Mouse (Mus musculus) left cerebral cortex, postnatal 36 days (tissue): ENCODE data around the gene 1700001C19Rik. TPM values are rescaled to one million over a fixed set of nuclear protein-coding genes. Genes with fewer than 3 reads are reported as not detected.

Source experiments
- DNase-seq, 2 experiments: peaks; one replicate each; pipeline ENCODE4 v3.0.0; 2021 to 2022; ENCODE audit warnings: low spot score in 2 of 2, mixed read lengths in 1 of 2
- intact Hi-C: fragments of 180-260 bp; cut with DNase I; formaldehyde crosslinking; loops from one replicate; pipeline ENCODE4 v1.15.1; 2025
- total RNA-seq, 2 experiments: library from RNA; stranded (reverse); gene quantifications; 2 replicates each; pipeline ENCODE4 v1.2.3; 2021

1700001C19Rik gene
- total RNA-seq, result not detected

DNA sequence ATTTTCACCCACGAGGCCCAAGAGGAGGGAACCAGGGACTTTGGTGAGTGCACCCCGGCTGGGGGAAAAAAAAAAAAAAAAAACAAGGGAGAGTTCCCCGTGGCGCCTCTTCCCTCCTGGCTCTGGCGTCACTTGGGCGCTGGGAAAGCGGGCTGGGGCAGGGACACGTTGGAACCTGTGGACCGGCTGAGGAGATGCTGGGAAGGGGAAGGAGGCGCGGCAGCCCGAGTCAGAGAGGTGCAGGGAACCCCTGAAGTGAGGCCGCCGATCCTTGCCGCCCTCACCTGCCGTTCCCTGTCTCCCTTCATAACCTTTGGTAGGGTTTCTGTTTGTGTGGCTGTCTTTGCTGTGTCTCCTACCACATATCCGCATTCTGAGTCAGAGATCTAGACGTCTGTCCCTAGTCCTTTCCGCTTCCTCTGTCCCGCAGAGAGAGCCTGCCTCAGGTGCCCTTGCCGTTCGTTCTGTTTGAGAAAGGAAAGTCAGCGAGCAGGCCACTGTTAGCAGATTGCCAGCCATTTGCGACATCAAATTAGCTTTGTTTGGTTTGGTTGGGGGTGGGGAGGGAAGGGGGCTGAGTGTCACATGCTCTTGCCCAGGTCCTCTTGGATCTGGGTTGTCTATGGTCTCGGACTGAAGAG is at the start of gene 1700001C19Rik:
TSS of gene 1700001C19Rik (minus strand) at position 470 of the 641 bp plus-strand sequence.
- intact Hi-C loops, result no loop called here

DNA sequence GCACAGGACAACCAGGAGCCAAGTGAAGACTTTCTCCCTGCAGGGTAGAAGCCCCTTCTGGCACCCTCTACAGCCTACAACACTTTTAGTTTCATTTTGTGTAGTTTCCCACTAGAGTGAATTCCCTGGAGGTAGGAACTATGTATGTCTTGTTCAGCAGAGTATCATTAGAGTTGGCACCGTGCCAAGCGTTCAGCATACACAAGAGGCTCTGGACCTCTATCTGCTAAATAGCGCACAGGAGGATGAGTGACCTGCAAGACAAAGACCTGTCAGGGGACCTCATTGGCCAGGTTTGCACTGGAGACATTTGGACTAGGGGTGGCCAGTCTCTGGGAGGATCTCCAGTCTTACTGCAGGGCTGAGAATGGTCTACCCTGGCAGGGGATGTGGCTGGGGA is 48.6 kb upstream of the 1700001C19Rik start:
- DNase-seq, result no peak
- intact Hi-C loops, result no loop called here

More for the DNA sequence above, at the start of gene 1700001C19Rik:
- DNase-seq, result no peak

DNA sequence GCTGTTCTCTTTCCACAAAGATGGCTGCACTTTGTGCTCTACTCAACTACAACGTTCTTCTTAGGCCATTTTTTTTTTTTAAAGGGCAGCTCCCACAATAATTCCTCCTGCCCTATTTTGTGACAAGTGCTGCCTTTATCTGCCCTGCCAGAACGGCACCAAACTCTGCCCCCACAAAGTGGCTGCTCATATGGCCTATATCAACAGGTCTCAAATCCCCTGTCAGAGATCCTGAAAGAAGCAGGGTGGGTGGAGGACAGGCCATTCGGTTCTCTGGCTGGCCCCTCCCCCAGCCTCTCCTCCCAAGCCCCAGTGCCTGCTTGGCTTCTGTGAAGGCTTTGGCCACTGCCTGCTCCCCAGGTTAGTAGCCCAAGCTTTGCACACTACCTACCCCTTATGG is 47.8 kb upstream of the 1700001C19Rik start:
- intact Hi-C loops, result no loop called here
- no peak for DNase-seq

DNA sequence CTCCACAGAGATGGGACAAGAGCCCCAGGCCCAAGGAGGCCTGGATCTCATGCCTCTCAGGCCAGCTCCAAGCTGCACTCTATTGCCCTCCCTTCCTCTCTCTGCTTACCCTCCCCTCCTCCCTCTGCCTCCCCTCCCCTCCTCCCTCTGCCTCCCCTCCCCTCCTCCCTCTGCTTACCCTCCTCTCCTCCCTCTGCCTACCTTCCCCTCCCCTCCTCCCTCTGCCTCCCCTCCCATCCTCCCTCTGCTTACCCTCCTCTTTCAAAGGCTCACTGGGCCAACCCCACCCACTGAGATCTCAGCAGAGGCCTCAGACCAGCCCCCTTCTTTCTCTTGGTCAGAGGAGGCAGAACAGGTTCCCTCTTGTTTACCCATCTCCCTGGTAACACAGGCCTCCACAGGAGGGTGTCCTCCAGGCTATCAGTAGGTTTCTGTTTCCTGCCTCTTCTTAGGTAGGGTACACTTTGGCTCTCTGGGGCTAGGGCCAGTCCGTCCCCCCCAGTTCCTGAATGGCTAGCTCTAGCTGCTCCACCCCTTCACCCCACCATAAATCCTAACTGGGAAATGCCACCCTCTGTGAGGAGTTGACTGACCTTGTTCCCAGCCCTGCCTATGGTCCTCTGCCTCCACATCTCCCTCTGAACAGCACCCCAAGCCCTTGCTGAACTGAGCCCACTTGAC is 47.2 kb upstream of the 1700001C19Rik start:
- no peak for DNase-seq
- intact Hi-C loops, result no loop called here

DNA sequence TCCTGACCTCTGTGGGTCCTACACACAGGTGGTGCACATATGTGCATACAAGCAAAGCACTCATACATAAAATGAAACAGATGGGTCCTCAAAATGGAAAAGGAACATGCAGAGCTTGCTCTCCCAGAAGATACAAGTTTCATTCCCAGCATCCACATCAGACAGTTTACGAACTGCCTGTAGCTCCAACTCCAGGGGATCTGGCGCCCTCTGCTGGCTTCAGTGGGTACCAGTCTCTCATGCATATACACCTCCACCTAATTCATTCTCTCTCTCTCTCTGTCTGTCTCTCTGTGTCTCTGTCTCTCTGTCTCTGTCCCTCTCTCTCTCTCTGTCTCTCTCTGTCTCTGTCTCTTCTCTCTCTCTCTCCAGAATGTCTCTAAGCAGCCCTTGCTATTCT is 45.2 kb upstream of the 1700001C19Rik start:
- intact Hi-C loops, result no loop called here
- no peak for DNase-seq

DNA sequence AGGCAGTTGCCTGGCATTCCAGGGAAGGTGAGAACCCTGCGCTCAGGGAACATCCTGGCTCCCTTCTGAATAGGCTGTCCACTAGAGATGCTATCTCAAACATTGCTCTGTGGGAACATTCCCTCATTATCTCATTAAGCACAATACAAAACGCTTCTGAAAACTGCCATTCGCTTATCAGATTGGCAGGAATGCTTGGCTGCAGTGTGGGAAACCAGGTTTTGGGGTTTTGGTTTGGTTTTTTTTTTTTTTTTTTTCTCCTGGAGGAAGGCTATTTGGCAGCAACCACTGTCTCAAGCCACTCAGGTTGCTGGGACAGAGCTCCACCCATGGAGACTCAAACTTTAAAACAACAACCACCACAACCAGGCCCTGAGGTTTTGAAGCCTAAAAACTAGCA is 42.7 kb upstream of the 1700001C19Rik start:
- intact Hi-C loops, result no loop called here
- no peak for DNase-seq

DNA sequence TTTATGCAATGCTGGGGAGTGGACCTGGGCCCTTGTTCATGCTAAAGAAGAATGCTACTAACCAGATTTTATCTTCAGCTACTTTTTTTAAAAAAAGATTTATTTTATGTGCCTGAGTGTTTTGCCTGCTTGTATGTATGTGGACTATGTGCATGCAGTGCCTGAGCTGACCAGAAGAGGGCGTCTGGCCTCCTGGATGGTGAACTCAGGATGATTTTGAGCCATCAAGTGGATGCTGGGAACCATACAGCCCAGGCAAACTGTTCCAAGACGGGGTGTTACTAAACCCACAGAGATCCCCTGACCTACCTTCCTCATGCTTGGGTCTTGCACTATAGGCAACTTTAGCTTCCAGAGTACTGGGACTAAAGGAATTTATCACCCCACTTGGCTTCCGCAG is 38.5 kb upstream of the 1700001C19Rik start:
- intact Hi-C loops, result no loop called here
- no peak for DNase-seq

DNA sequence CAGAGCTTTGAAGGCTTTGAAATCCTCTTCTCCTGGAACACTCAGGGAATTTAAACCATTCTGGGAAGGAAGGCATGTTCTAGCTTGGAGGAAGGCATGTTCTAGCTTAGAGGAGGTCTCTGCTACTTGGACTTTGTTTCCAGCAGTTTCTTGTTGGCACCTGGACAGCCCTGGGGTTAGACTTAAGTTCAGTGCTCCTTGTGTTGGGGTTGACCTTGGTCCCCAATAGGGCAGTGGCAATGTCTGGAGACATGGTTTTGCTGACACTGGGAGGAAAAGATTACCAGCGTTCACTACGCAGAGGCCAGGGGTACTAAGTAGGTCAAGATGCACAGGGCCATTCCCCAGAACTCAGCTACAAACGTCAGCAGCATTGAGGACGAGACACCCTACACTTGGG is 38.0 kb upstream of the 1700001C19Rik start:
- intact Hi-C loops, result no loop called here
- no peak for DNase-seq

DNA sequence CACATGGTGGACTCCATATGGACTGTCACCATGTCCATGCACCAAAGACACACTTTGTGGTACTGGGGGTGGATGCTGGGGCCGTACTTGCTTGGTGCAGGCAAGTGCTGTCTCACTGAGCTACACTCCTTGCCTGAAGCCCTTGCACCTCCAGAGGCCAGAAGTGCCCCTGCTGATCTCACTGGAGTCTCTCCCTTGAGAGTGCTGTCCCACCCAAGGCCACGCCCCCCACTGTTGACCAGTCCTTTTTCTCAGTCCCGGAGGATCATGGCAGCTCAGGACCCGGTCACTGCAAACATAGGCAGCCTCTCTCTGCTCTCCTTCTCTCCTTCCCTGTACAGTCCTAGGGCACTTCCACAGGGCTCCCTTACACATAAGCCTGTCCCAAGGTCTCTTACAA is 37.1 kb upstream of the 1700001C19Rik start:
- DNase-seq, result no peak
- intact Hi-C loops, result no loop called here

DNA sequence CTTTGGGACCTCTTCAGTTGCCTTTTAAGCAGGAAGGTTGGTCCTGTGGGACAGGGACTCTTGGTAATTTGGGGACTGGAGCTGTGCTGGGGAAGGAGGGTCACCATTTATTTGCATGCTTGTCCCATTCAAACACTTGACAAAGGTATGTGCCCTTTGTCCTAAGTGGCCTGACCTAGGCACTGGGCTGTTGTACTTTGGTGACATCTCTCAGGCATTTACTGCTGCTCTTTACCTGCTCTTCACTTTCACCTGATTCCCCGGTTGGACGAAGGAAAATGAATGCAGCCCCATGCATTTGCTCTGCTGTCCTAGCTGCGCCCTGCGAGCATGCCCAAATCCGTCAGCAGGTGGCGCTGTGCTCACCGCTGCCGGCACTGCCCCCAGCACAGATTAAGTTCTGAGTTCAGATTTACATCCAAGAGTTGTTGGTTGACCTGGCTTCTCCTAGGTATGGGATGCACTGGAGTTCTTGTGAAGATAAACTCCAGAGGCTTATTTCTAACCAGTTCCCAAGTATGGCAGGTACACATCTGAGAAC is 36.3 kb upstream of the 1700001C19Rik start:
- no peak for DNase-seq
- intact Hi-C loops, result no loop called here

DNA sequence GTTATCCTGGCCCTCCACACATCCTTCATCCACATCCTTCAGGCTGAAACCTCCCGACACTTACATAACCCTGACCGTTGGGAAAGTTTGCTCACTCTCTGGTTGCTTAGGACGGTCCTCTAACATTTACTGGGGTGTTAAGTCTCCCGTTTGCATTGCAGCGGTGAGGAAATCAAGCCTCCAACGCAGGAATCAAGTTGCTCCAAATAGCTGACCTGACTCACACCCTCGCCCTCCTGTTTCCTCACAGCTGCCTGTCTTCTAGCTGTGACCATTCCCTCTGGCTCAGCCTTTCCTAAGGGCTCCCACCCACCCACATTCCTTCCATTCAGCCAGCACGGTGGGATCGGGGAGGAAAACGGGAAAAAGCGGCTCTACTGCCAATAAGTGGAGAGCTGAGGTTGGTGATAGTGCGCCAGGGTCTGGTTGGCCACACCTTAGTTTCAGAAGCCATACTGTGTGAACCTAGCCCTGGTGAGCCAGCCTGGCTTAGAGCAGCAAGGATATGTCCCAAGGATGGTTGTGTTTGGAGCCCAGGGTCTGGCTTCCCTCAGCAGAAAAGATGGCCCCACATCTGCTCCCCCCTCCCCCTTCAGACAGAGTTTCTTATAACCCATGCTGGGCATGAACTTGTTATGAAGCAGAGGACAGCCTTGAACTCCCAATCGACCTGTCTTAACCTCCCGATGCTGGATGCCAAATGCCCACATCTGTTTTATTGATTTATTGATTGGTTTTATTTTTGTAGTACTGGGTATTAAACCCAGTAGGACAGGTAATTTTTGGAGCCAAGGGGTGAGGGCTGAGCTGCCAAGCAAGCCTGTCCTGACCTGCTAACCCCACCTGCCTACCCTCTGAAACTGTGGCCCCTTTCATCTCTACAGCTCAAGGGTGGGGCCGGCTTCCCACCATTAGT is 35.5 kb upstream of the 1700001C19Rik start:
- intact Hi-C loops, result no loop called here
- DNase-seq, result no peak

DNA sequence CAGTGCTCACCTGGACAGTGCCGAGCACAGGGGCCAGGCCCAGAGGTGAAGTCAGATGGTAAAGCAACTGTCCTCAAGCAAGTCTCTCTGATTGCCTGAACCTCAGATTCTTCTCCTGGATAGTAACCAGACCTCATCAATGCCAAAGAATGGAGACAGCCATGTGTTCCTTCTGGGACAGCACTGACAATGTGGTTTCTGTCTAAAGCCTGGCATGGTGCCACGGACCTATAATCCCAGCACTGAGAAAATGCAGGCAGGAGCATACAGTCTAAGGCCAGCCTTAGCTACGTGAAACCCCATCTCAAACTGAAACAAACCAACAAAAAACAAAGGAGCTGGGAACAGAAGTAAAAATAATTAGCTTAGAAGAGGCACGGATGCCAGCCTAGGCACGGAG is 33.5 kb upstream of the 1700001C19Rik start:
- intact Hi-C loops, result no loop called here
- no peak for DNase-seq

DNA sequence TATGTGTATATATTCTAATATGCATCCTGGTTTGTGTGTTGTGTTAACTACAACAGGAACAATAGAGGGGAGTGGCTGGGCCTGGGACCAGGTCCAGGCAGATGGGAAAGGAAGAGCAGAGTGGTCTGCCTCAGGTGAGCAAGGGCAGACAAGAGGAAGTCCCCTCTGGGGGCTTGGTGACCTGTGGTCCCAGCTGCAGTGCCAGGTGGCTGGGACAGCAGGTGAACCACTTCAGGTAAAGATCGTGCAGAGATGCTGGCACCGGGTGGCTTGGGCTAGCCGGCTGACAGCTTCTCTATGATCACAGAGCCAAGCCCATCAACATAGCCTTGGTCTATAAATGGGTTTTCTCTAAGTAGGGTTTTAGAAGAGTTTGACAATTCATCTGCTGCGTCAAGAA is 32.9 kb upstream of the 1700001C19Rik start:
- intact Hi-C loops, result no loop called here
- no peak for DNase-seq

DNA sequence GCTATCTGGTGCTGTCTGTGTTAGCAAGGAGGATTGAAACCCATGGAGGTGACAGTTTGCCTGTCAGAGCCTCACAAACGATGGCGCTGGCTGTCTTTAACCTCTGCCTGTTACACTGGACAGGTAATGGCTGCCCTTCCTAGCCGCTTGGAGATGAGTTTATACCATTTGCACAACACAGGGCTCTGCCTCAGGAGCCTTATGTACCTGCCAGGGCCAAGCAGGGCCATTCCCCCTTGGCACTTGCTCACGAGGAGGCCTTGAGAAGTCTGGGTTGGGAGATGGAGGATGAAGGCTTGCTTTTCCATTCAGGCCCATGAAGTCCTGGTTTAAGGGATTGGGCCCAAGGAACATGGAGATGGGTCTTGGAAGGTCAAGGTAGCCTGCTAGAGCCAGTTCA is 32.5 kb upstream of the 1700001C19Rik start:
- intact Hi-C loops, result no loop called here
- no peak for DNase-seq

DNA sequence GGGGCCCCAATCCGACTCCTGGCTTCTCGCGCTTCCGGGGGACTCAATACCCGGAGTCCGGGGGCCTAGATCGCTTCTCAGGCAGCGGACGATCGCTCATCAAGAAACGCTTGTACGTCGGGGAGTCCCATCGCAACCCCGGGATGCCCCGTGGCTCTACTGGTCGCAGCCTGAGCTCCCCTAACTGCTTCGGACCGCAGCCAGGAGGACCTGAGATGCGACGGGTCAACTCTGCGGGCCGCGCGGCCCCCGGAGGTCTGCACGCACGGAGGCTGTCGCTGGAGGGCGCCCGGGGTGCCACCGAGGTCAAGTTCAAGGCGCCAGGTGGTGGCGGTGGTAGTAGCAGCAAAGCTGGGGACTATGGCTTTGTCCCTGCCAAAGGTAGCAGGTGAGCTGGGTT is 31.3 kb upstream of the 1700001C19Rik start:
- DNase-seq, result no peak
- intact Hi-C loops, result no loop called here

DNA sequence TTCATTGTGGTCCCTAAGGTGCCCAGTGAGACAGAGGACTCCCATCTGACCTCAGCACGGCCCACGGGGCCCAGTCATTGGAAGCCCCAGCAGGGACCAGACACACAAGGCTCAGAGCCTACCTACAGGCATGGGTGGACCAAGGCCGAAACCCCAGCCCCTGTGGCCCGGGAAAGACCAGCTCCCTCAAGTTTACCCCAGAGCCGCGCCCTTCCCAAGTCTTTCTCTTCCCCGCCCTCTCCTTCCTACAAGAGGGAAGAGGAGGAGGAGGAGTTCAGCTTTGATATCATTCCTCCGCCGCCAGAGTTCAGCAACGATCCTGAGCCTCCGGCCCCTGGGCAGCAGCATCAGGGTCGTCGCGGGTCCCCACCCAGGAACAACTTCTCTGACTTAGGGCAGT is 30.9 kb upstream of the 1700001C19Rik start:
- intact Hi-C loops, result no loop called here
- no peak for DNase-seq

DNA sequence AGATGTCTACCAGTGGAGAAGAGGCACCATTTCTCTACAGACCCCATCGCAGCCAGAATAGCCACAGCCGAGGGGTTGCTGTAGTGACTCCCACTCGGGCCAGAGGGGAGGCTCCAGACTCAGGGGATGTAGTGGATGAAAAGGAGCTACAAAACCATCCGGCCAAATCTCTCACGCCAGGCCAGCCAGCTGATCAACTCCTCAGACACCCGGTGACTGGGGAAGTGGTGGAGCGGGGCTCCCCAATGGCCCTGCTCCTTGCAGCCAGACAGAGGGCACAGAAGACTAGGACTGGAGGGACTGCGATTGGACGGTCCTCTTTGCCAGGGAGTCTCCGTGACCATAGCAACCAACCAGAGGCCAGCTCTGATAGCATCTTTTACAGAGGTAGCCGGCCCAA is 30.5 kb upstream of the 1700001C19Rik start:
- intact Hi-C loops, result no loop called here
- no peak for DNase-seq

DNA sequence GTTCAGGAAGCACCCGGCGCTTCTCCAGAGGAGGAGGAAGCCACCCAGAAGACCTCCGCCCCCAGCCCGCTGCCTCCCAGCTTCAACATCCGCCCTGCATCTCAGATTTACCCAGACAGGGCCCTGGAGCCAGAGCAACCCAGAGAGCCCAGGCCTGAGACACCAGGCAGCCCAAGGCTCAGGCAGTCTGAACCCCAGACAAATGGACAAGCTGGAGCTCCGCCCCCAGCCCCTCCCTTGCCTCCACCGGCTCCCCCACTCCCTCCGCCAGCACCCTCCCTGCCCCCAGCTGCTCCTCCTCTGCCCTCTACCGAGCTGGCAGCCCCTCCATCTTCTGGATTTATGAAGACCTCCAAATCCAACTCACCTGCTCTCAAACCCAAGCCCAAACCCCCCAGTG is 29.1 kb upstream of the 1700001C19Rik start:
- no peak for DNase-seq
- intact Hi-C loops, result no loop called here

DNA sequence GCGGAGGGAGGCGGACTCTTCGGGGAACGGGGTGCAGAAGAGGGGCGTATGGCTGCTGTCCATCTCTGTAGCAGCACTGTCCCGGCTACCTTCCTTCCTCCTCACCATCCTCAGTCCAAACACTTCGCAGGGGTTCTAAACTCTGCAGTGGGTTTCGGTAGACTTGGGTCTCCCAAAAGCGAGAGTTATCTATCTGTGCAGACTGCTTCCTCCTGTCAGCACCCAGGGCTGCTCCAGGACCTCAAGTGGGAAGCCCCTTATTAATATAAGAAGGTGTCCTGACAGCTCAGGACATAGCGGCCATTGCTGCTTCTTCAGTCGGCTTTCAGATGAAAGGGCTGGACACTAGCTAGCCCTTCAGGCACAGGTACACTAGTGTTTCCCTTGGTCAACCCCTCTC is 27.8 kb upstream of the 1700001C19Rik start:
- intact Hi-C loops, result no loop called here

DNA sequence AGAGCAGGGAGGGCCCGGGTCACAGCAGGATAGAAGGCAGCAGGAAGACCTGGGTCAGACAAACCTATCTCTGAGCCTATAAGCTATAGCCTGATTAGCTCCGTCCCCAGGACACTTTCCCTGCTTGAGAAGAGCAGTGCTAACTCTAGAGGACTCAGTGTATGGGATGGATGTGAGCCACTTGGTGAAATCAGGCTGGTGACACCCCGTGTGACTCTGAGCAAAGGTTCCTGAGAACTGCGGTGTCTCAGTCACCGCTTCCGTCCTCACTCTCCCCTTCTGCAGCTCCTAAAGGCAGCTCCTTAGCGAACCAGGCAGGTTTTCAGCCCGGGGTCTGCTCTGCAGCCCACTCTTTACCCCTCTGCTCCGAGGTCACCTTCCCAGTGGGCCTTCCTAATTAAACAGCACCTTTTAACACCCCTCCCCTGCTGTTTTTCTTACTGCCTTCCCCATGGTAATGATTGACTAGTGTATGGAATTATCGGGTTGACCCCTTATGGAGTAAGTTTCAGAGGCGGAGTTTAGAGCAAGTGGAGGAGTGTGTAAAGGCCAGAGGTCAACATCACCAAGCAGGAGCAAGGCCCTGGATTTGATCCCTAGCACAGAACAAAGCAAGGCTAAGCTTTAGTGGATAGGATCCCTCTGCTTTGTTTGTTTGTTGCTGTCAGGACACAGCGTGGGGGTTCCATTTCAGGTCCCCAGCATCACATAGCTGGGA is 27.2 kb upstream of the 1700001C19Rik start:
- intact Hi-C loops, result no loop called here
- DNase-seq, result no peak

More for the DNA sequence above, 27.8 kb upstream of the 1700001C19Rik start:
- no peak for DNase-seq
